Mouse (Mus musculus): ENCODE measurements around the gene Slc32a1. TPM values are rescaled to one million over a fixed set of nuclear protein-coding genes. Genes with fewer than 3 reads are reported as not detected.

Gene Slc32a1
- polyA plus RNA-seq, 1 experiment = not detected

DNA sequence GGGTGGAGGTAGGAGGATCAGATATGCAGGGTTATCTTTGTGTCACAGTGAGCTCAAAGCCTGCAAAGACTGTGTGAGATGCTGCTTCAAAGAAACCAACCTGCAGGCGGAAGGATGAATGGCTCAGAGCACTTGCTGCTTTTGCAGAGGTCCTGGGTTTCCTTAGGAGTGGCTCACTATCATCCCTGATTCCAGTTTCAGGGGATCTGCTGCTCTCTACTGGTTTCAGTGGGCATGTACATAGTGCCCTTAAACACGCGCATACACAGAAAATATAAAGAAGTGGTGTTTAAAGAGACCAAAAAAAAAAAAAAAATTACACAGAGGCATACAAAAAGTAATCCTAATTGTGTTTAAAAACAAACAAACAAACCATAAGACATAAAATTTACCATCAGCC, 18.3 kb downstream of the Slc32a1 start:
- no peak for TF ChIP-seq GATA1 (IDR thresholded peaks at IDR 0.05; ENCODE audit: low read length)

DNA sequence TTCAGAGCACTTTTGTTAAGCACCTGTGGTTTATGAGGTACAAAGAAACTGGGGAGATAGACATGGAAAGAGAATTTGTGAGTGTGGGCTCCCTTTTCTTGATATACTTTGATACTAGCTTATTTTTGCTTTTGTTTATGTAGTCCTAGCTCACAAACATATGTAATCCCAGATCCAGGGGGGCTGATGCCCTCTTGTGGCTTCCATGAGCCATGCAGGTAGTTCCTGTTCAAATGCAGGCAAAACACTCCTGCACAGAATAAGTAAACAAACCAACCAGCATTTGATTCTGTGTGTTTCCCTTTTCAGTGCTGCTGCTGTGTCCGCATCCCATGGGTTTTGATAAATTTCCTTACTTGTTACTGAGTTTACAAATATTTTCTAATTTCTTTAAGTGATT, 18.8 kb downstream of the Slc32a1 start:
- TF ChIP-seq GATA1 (IDR thresholded peaks at IDR 0.05; ENCODE audit: low read length) = no peak

DNA sequence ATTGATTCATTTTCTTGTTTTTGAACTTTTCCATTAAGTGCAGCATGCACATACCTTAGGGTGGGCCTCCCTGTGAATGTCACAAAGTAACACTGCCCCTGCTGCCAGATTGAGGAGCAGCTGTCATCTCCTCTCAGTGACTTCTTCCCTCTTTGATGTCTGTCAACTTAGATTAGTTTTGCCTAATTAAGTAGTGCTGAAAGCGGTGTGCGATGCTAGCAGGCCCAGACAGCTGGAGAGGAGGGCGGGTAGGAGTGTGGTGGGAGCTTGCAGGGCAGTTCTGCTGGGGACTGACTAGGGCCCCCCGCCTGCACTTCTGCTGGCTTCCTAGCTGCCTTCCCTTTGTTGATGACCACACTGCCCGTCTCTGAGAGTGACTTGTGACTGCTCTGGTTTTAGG, 21.3 kb downstream of the Slc32a1 start:
- no peak for TF ChIP-seq GATA1 (IDR thresholded peaks at IDR 0.05; ENCODE audit: low read length)

DNA sequence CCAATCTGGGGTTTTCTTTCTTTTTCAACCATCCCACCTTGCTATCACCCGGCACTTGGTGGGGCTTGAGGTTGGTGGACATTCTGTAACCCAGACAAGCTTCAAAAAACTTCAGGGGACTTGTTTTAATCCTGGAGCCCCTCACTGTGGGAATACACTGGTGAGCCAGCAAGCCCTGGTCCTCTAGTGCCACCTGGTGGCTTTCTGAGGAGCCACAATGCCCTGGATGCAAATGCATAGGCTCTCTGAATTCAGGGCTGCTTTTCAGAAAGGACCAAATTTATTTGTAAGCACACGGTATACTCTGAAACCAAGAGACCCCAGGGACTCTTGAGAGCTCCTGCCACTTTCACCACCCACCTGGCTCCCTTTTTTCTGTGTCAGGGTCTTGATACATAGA, 31.3 kb downstream of the Slc32a1 start:
- TF ChIP-seq GATA1 (IDR thresholded peaks at IDR 0.05; ENCODE audit: low read length) = no peak

DNA sequence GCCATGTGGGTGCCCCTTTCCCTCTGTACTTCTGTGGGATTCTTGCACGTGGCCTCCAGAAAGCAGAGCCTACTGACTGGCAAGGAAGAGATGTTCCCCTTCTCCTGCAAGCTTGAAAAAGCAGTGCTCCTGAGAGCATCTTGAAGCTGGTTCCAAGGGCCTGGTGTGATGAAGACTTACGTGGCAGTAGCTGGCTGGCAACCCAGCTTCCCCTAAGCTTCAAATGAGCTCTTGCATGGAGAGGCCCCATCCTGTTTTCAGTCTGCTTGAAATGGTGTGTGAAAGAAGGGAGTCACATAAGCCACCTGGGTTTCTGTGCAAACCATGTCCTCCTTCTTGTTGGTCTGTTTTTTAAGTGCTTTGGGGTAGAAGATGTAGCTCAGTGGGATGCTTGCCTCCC, 32.0 kb downstream of the Slc32a1 start:
- TF ChIP-seq GATA1 (IDR thresholded peaks at IDR 0.05; ENCODE audit: low read length) = no peak

DNA sequence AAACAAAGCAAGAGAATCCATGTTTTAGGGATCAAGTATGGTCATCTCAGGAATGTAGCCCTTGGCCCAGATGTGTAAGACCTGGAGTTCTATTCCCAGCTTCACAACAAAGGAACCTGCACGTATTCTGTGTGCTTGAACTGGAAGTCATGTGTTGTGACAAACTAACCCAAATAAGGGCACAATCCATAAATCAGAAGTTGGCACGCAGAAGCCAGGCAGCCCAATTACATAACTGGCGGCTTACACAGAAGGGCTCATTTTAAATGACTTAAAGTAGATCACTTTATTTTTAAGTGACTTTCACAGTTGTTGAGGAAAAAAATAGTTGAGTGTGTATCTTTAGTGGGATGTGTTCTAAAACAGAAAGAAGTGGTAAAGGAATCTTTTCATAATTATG, 33.2 kb downstream of the Slc32a1 start:
- no peak for TF ChIP-seq GATA1 (IDR thresholded peaks at IDR 0.05; ENCODE audit: low read length)

DNA sequence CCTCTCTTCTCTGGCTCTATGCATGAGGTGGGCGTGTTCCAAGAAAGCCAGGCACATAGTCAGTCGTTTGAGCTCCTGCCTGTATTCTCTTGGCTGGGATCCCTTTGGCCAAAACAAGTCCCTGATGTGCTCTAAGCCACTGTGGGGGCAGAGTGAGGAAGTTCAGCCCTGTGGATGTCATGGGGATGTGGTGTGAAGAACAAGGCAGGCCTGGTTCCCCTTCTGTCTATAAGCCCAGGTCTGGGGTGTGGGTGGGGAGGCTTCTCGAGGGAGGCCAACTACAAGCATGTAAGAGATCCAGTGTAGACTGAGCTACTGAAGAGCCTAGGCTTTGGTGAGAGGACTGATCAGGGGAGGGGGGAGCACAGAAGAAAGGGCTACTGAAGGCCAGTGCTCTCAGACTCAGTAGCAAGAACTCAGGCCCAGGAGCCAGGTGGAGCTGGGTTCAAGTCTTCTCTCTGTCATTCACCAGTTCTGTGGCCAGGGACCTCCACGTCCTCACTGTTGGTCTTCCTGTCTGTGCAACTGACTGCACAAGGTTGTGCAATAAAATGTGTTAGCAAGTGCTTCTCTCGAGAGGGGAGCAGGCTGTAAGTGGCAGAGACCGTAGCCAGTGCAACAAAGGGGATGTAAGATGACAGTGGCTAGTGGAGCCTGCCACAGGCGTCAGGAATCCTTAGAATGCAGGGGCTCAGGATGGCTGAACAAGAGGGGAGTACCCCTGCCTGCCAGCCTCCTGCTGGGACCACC, 40.8 kb downstream of the Slc32a1 start:
- no peak for TF ChIP-seq GATA1 (IDR thresholded peaks at IDR 0.05; ENCODE audit: low read length)

DNA sequence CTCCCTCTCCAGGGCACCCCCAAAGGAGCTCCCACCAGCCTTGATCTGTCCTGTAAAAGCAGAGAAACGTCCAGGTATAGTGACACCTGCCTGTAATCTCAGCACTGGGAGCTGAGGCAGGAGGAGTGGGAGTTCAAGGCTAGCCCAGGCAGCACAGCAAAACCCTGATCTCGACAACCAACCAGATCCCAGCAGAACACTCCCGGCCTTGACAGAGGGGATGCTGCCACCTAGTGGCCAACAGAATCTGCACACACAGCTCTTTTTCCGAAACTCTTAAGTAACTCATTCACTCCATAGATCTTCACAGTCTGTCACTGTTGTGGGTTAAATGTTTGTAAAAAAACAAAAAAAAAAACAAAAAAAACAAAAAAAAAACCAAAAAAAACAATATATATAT, 42.4 kb downstream of the Slc32a1 start:
- no peak for TF ChIP-seq GATA1 (IDR thresholded peaks at IDR 0.05; ENCODE audit: low read length)

DNA sequence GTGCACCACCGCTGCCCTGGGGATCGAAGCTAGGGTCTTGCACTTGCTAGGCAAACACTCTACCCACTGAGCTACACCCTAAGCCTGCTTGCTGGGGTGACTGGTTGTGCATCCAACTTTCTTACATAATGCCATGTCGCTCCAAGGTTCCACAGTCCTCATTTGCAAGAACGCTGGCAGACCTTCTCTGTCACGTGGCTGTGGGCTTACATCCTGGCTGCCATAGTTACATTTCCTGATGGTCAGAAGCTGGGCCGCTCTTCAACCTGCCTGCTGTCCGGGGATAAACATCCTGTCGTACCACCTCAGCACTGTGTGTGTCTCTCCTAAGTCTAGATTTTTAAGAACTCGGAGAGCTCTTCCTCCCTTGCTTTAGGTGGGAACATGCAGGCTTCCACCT, 44.1 kb downstream of the Slc32a1 start:
- no peak for TF ChIP-seq GATA1 (IDR thresholded peaks at IDR 0.05; ENCODE audit: low read length)

DNA sequence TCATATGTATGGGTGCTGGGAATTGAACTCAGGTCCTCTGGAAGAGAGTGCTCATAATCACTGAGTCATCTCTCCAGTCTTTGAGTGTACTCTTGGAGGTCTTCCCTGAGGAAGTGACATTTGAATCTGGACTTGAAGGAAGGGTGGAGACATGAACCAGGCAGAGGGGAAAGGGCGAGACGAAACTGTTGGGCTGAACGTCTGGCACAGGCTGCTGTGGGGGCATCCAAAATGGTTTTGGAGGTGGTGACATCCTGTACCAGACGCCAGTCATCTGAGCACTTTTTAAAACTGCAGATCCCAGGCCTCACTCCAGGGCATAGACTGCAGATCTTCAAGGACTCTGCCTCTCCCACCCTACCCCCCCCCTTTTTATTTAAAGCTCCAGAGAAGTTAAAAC, 45.2 kb downstream of the Slc32a1 start:
- no peak for TF ChIP-seq GATA1 (IDR thresholded peaks at IDR 0.05; ENCODE audit: low read length)

DNA sequence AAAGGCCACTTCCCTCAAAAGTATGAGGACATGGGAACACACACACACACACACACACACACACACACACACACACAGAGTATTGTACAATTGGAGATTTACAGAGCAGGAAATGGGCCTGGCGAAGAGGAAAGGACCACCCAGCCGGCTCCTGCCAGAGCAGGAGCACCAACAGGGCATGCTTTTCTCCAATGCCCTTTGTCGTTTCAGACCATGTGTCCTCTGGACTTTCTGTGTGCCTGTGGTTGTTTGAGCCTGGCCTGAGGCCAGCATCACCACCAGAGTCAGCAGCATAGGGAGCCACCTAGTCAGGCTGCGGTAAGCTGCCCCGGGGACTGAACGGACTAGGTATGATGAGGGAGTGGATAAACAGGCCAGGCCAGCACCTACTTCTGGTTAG, 48.3 kb downstream of the Slc32a1 start:
- TF ChIP-seq GATA1 (IDR thresholded peaks at IDR 0.05; ENCODE audit: low read length) = no peak

DNA sequence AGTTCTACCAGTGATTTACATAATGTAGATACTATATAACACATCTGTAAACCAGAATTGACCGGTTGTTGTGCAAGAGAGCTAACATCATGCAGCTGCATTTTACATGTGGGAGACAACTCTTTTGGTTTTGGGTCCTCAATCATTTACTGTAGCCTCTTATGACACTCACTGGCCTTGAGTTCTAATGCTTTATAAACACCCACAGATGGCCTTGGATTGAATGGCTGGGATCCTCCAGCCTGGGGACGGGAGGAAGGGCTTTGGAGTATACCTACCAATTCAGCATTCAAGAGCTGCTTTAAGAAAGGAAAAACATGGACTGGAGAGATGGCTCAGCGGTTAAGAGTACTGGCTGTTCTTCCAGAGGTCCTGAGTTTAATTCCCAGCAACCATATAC, 48.8 kb downstream of the Slc32a1 start:
- TF ChIP-seq GATA1 (IDR thresholded peaks at IDR 0.05; ENCODE audit: low read length) = no peak

DNA sequence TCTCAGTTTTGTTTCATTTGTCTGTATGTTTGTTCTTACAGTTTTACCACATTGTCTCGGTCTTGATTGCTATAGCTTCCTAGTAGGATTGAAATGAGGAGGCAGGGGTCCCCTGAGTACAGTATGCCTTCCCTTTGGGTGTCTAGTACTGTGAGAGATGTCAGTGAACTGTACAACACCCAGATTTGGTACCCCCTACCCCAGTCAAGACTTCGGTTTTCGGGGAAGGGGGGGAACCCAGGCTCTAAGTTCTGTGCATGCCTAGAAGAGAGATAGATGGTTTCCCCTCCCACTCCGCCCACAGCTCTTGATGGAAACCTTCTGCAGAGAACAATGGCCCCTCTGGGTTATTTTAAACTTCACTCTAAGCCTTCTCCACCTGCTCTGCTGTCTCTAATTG, 54.5 kb downstream of the Slc32a1 start, which contains the start of gene Ppp1r16b:
TSS of gene Ppp1r16b (plus strand) at position 301 of the 400 bp plus-strand sequence.
- no peak for TF ChIP-seq GATA1 (IDR thresholded peaks at IDR 0.05; ENCODE audit: low read length)

Other genes starting within 250 kb of the Slc32a1 start
- not detected in 2 replicates for gene Snhg11, start 235.1 kb upstream of the Slc32a1 start, polyA plus RNA-seq (2012)
- gene Ralgapb, start 200.9 kb upstream of the Slc32a1 start, polyA plus RNA-seq (2012) = 3.6 and 4.0 TPM in 2 replicates
- not detected in 2 replicates for gene Adig, start 108.2 kb upstream of the Slc32a1 start, polyA plus RNA-seq (2012)
- not detected in 2 replicates for gene Arhgap40, start 98.0 kb upstream of the Slc32a1 start, polyA plus RNA-seq (2012)
- 17.9 and 18.9 TPM in 2 replicates for gene Actr5, start 14.1 kb downstream of the Slc32a1 start, polyA plus RNA-seq (2012)
- not detected in 2 replicates for gene Ppp1r16b, start 54.6 kb downstream of the Slc32a1 start, polyA plus RNA-seq (2012)
- 6.7 and 8.0 TPM in 2 replicates for gene Fam83d, start 157.3 kb downstream of the Slc32a1 start, polyA plus RNA-seq (2012)
- gene Dhx35, start 184.0 kb downstream of the Slc32a1 start, polyA plus RNA-seq (2012) = 6.8 and 8.5 TPM in 2 replicates